Mouse (Mus musculus): ENCODE measurements around the gene Fars2. TPM values are rescaled to one million over a fixed set of nuclear protein-coding genes. Genes with fewer than 3 reads are reported as not detected.

Gene Fars2
- total RNA-seq, 1 experiment from 2014 or later = 25.7 TPM

DNA sequence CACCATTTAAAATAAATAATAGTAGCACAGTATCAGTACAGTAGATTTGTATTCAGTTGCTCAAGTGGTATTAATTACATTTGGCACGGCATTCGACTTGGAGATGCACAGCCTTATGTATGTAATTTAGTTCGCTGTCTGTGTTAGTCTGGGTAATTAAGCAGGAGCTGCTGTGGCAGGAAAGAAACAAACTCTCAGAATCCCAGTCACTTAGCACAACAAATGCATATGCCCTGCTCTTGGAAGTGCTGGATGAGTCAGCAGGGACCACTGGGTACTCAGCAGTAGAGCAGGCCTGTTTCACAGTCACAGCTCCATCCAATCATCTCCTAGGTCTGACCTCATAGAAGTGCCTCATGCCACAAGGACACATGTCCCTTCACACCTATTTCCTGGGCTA is 200.6 kb downstream of the Fars2 start:
- no peak for ATAC-seq (replicated peaks; ENCODE audit: insufficient number of reproducible peaks, low FRiP score, low TSS enrichment, poor library complexity, severe bottlenecking)

- ATAC-seq (replicated peaks; ENCODE audit: insufficient number of reproducible peaks, low FRiP score, low TSS enrichment, poor library complexity, severe bottlenecking) = no peak
These were observed 207.4 kb downstream of the Fars2 start for GRCm38 (mm10) chr13:36324624-36325023.

- ATAC-seq (replicated peaks; ENCODE audit: insufficient number of reproducible peaks, low FRiP score, low TSS enrichment, poor library complexity, severe bottlenecking) = no peak
These were observed 209.3 kb downstream of the Fars2 start for GRCm38 (mm10) chr13:36326539-36326938.

DNA sequence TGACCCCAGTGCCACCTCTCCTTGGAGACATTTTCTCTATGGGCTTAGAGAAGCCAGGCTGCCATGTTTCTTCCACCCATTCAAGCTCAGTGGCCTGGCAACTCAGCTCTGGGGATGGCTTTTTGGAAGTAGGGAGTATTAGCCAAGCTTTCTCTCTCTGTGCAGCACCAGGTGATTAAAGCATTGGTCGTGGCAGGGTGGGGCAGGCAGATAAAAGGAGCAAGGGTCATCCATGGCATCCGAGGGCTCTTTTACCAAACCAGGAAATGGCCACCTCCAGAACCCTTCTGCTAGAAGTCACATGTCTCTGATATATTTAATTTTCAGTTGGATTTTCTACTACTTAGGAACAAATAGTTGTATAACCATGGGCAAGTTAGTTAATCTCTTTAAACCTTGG is 212.7 kb downstream of the Fars2 start:
- ATAC-seq (replicated peaks; ENCODE audit: insufficient number of reproducible peaks, low FRiP score, low TSS enrichment, poor library complexity, severe bottlenecking) = no peak

GRCm38 (mm10) chr13:36330542-36330941 is 213.3 kb downstream of the Fars2 start:
- ATAC-seq (replicated peaks; ENCODE audit: insufficient number of reproducible peaks, low FRiP score, low TSS enrichment, poor library complexity, severe bottlenecking) = no peak

- ATAC-seq (replicated peaks; ENCODE audit: insufficient number of reproducible peaks, low FRiP score, low TSS enrichment, poor library complexity, severe bottlenecking) = no peak
These were observed 217.5 kb downstream of the Fars2 start for GRCm38 (mm10) chr13:36334748-36335147.

DNA sequence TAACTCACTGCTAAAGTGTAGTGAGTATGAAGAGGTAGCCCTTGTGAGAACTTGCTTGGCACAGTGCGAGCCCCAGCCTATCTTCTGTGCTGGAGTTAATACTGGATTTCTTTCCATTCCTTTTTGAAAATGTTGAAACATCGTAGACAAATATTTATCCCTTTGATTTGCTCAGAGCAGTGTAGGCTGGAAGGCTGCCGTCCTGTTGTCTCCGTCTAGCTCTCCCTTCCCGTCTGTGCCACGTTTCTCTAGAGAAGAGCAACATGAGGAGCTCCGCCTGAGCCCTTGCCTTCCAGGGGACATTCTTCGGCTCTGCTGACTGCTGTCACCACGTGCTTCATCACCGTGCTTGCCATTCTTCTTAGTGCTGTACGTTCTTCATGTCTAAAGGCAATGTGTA is 234.3 kb downstream of the Fars2 start:
- ATAC-seq (replicated peaks; ENCODE audit: insufficient number of reproducible peaks, low FRiP score, low TSS enrichment, poor library complexity, severe bottlenecking) = no peak

DNA sequence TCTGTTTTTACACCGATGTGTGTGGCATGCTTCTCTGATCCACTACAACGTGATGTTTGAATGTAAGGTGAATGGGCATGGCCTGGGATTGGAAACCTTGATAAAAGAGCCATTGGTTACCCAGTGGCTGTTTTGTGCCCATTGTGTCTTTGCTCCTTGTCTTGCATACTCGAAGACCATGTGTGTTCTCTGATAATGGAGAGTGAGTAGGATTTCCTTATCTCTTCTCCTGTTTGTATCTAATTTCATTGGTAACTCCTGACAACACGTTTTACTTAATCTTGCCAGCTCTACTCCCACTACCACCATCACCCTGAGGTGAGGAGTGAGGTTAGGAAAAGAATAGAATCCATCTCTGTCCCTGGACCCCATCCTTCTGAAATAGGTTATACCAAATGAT is 240.3 kb downstream of the Fars2 start:
- no peak for ATAC-seq (replicated peaks; ENCODE audit: insufficient number of reproducible peaks, low FRiP score, low TSS enrichment, poor library complexity, severe bottlenecking)

GRCm38 (mm10) chr13:36361419-36361818 is 244.2 kb downstream of the Fars2 start:
- no peak for ATAC-seq (replicated peaks; ENCODE audit: insufficient number of reproducible peaks, low FRiP score, low TSS enrichment, poor library complexity, severe bottlenecking)

DNA sequence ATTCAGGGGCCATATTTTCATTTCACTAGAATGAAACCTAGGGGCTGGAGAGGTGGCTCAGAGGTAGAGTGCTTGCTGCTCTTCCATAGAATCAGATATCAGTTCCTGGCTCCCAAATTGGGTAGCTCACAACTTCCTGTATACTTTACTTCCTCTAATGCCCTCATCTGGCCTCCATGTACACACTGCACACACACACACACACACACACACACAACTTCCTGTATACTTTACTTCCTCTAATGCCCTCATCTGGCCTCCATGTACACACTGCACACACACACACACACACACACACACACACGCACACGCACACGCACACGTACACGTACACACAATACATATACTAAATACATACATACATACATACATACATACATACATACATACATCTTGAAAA is 248.5 kb downstream of the Fars2 start:
- peak; percentile 56; the same call in 1 of the 2 replicates for ATAC-seq (replicated peaks; ENCODE audit: insufficient number of reproducible peaks, low FRiP score, low TSS enrichment, poor library complexity, severe bottlenecking)

DNA sequence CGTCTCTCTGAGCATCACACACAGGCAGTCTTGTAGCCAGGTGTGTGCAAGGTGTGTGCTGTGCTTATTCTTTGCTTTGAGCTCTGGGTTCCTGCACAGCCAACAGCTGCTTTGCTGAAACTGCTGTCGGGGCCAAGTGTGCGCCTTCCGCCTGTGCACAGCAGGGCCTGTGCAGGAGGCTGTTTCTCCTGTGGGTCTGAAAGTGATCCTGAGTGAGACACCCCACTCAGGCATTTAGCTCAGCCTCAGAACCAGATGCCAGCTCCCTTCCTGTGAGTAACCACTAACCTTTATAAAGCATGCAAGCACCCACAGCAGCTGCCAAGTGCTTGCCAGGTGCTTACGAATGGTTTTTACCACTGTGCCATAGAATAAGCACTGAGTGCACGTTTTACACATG is 249.1 kb downstream of the Fars2 start:
- no peak for ATAC-seq (replicated peaks; ENCODE audit: insufficient number of reproducible peaks, low FRiP score, low TSS enrichment, poor library complexity, severe bottlenecking)

DNA sequence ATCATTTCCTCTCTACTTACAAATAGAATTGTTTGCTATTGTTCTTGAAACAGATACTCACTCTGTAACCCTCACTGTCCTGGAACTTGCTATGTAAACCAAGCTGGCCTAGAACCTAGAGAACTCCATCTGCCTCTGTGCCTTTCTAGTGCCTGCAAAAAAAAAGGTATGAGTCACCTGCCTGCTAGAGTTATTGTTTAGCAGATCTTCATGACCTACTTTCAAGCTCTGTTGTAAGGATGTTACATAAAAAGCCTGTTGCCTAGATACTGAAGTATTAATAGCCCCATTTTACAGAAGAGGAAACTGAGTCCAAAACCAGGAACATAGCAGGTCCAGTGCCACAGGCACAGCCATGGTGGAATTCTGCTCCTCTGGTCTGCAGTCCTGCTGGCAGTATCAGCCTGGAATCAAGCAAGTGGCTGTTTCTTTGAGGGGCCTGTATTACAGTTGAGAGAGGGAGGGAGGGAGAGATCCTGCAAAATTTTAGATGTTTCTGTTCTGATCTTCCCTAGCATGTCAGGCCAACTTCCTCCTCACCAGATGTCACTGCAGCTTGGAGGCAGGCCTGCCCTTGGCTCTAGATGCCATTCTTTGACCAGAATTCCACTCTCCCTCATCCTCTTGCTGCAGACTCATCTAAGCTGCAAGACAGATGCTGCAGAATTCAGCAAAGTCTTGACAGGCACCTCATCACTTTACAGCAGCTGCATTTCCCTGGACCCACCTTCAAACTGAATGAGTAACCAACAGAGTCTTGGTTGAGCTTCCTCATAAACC is 250.7 kb downstream of the Fars2 start:
- ATAC-seq (replicated peaks; ENCODE audit: insufficient number of reproducible peaks, low FRiP score, low TSS enrichment, poor library complexity, severe bottlenecking) = no peak

DNA sequence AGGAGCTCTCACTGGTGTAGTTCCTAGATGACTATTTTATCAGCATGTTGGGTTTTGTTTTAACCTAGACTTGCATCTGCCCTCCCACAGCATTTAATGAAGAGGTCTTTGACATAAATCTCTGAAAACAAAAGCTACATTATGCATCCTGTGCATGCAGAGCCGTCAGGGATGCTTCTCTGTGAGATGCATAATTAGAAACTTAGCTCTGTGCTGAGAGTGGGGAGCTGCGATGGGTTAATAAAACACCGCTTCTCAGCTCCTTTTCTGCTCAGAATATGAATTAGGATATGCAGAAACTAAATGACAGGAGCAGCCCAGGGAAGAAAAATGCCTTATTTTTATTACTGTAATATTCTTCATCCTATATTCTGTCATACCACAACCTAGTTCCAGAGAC is 251.6 kb downstream of the Fars2 start:
- no peak for ATAC-seq (replicated peaks; ENCODE audit: insufficient number of reproducible peaks, low FRiP score, low TSS enrichment, poor library complexity, severe bottlenecking)

DNA sequence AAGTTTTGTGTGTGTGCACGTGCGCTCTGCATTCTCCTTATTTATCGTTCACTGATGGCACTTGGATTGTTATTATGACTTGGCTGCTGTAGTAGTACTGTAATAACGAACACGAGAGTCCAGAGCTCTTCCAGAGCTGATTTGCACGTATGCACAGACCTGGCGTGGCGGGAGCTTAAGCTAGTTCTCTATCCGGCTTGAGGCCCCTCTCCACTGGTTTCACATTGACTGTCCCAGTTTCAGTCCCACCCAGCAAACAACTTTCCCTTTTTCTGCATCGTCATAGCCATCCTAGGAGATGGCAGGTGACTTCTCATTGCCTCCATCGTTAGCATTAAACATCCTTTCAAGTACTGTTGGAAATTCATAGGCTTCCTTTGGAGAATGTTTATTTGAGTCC is 252.2 kb downstream of the Fars2 start:
- no peak for ATAC-seq (replicated peaks; ENCODE audit: insufficient number of reproducible peaks, low FRiP score, low TSS enrichment, poor library complexity, severe bottlenecking)

DNA sequence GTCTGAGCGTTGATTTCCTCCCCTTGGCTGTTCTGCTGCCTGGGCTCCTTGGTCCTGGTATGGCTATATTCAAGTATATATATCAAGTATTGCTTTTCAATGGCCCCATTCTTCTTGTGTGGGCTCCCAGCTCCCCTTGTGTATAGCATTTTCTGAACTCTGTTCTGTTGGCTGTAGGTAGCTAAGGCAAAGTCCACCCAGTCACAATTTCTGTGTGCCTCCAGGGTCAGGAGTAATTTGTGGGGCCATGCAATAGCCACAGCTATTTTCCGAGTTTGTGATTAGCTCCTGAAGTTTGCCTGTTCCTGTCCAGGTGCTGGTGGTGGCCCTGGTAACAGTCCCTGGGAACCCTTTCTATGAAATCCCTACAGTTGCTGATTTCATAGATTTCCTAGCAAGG is 266.0 kb downstream of the Fars2 start:
- ATAC-seq (replicated peaks; ENCODE audit: insufficient number of reproducible peaks, low FRiP score, low TSS enrichment, poor library complexity, severe bottlenecking) = no peak

DNA sequence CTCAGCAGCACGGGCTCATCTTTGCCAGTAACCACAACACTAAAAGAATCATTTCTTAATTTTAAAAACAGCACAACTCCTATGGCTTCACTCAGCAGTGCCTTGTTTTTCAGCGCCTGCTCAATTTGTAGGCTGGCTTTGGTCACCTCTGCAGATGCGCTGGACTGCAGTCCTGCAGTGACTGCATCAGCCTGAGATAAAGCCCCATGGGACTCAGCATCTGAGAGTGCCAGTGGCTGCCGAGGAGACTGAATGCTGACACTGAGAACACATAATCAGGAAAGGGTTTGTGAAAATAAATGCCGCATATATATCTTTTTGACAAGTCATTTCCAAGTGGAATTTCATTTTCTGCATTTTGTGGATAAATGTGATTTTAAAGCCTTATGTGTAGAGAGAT is 268.9 kb downstream of the Fars2 start:
- ATAC-seq (replicated peaks; ENCODE audit: insufficient number of reproducible peaks, low FRiP score, low TSS enrichment, poor library complexity, severe bottlenecking) = no peak

DNA sequence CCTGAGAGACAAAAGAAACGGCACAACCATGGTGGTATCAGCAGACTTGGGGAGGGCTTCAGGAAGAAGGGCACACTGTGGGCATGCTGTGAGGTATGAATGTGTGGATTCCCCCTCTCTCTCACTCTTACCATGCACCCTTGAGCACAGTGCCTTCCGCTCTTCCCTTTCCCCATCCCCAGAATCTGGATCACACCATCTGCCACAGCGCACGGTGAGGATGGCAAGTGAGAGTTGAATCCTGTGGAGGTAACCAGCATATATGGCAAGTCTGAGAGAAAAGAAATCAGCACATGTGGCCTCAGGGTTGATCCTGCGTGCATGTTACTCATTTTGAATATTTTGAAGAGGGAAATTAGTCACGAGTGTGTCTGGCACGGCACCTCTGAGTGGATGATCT is 274.7 kb downstream of the Fars2 start:
- ATAC-seq (replicated peaks; ENCODE audit: insufficient number of reproducible peaks, low FRiP score, low TSS enrichment, poor library complexity, severe bottlenecking) = no peak

DNA sequence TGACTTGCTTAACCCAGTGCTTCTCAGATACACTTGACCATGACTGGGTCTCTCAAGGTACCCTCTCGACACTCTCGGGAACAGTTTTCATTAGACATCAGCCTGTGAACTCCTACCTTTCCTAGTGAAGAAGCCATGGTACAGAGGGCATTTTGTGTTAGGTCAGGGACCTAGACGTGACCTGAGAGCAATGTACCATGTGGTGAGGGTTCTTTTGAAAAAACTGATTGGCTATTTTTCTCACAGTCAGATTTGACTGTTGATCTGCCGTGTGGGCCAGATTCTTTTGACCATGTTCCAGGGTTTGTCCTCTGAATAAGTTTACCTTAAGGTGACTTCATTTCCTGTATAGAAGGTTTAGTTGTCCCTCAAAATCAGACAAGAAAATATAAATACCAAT is 275.5 kb downstream of the Fars2 start:
- ATAC-seq (replicated peaks; ENCODE audit: insufficient number of reproducible peaks, low FRiP score, low TSS enrichment, poor library complexity, severe bottlenecking) = no peak

DNA sequence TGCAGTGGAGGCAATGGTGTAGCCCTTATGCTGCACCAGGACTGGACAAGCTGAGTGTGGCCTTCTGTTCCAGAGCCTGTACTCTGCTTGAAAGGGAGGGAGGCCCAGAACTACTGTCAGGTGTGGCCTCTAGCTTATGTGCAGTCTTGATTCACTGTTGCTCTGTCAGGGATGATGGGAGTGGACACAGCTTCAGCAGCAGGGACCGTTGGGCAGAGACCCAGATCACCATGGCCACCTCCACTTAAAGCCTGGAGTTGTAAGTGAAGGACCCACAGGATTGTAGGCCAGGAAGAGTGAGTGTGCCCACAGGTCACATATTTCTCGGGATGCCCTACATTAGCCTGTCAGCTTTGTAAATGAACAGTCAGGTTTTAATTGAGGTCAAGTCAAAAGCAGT is 283.8 kb downstream of the Fars2 start:
- ATAC-seq (replicated peaks; ENCODE audit: insufficient number of reproducible peaks, low FRiP score, low TSS enrichment, poor library complexity, severe bottlenecking) = no peak

GRCm38 (mm10) chr13:36413276-36413675 is 296.1 kb downstream of the Fars2 start:
- ATAC-seq (replicated peaks; ENCODE audit: insufficient number of reproducible peaks, low FRiP score, low TSS enrichment, poor library complexity, severe bottlenecking) = no peak

- no peak for ATAC-seq (replicated peaks; ENCODE audit: insufficient number of reproducible peaks, low FRiP score, low TSS enrichment, poor library complexity, severe bottlenecking)
These were observed 298.0 kb downstream of the Fars2 start for GRCm38 (mm10) chr13:36415176-36415575.
